Mouse (Mus musculus) heart, embryonic 12.5 days (tissue): ENCODE measurements around the gene Tbx15. TPM values are rescaled to one million over a fixed set of nuclear protein-coding genes. Genes with fewer than 3 reads are reported as not detected.

Source experiments
- ATAC-seq: fragments of 200-750 bp; cut with Nextera tagmentation; 2 replicates; pipeline ENCODE4 v1.8.0; 2017; ENCODE audit warnings: moderate TSS enrichment, moderate library complexity; ENCODE audit not compliant: insufficient number of reproducible peaks, low FRiP score
- H3K27ac ChIP-seq: fragments of 300-500 bp; sonication (generic); 2 replicates; pipeline ENCODE4 v1.5.1; 2016; ENCODE audit warnings: mild to moderate bottlenecking, moderate library complexity; ENCODE audit not compliant: poor library complexity, severe bottlenecking
- H3K27me3 ChIP-seq: fragments of 300-500 bp; sonication (generic); replicated peaks from 2 replicates; pipeline ENCODE4 v1.6.1; 2016; ENCODE audit warnings: mild to moderate bottlenecking, moderate library complexity
- H3K36me3 ChIP-seq: fragments of 300-500 bp; sonication (generic); 2 replicates; pipeline ENCODE4 v1.6.1; 2016; ENCODE audit warnings: mild to moderate bottlenecking, moderate library complexity
- H3K4me1 ChIP-seq: fragments of 300-500 bp; sonication (generic); replicated peaks from 2 replicates; pipeline ENCODE4 v1.6.1; 2016; ENCODE audit warnings: mild to moderate bottlenecking
- H3K4me2 ChIP-seq: fragments of 300-500 bp; sonication (generic); 2 replicates; pipeline ENCODE4 v1.6.1; 2016; ENCODE audit warnings: mild to moderate bottlenecking, moderate library complexity
- H3K4me3 ChIP-seq: fragments of 300-500 bp; sonication (generic); 2 replicates; pipeline ENCODE4 v1.5.1; 2016; ENCODE audit warnings: mild to moderate bottlenecking
- H3K9ac ChIP-seq: fragments of 300-500 bp; sonication (generic); 2 replicates; pipeline ENCODE4 v1.6.1; 2016; ENCODE audit warnings: mild to moderate bottlenecking, moderate library complexity
- H3K9me3 ChIP-seq: fragments of 300-500 bp; sonication (generic); replicated peaks from 2 replicates; pipeline ENCODE4 v1.6.1; 2016; ENCODE audit warnings: mild to moderate bottlenecking, moderate library complexity
- WGBS: fragments of 180-500 bp; shearing (Covaris S2); methylation state at CpG from one replicate; pipeline ENCODE4 v1.1.7; 2016; 5-methylcytosine and 5-hydroxymethylcytosine counted together
- polyA plus RNA-seq: library from polyadenylated mRNA; unstranded; fragments of >200 nt; fragmentation: Nextera tagmentation; extraction: Ambion mirVana; gene quantifications from 2 replicates; pipeline ENCODE4 v1.2.1, GENCODE M21; 2016

The Tbx15 gene
- polyA plus RNA-seq, 1 experiment from 2014 or later, result 0.11 TPM

GRCm38 (mm10) chr3:99238691-99239090 lies 1.5 kb upstream of the Tbx15 start:
- Histone ChIP-seq H3K9me3 (no peaks in the 10 kb centered on the region), H3K4me3 (no peak overlapping the region), H3K9ac (no peak overlapping the region), H3K27ac (no peak overlapping the region), H3K27me3 (peaks cover 84% of the 10 kb centered on the region), H3K4me2 (no peak overlapping the region), H3K36me3 (no peaks in the 10 kb centered on the region), H3K4me1 (peaks cover 24% of the 10 kb centered on the region)
- WGBS, result 9% methylated on average over 1 of the region's 1 CpGs
- ATAC-seq, result no peak

- Histone ChIP-seq H3K4me3 (no peak overlapping the region), H3K27me3 (peaks cover 89% of the 10 kb centered on the region), H3K9ac (no peak overlapping the region), H3K27ac (no peak overlapping the region), H3K4me1 (peaks cover 18% of the 10 kb centered on the region; the same call in 1 of the 2 replicates), H3K36me3 (no peaks in the 10 kb centered on the region), H3K9me3 (no peaks in the 10 kb centered on the region), H3K4me2 (no peak overlapping the region)
- ATAC-seq, result no peak
- 1% methylated on average over 20 of the region's 20 CpGs for WGBS
Measured at GRCm38 (mm10) chr3:99239301-99240045, 708 bp upstream of the Tbx15 start.

GRCm38 (mm10) chr3:99240811-99241738 lies 894 bp downstream of the Tbx15 start:
- Histone ChIP-seq H3K9me3 (no peaks in the 10 kb centered on the region), H3K4me3 (peak overlapping the region; percentile 38), H3K27ac (no peak overlapping the region), H3K36me3 (no peaks in the 10 kb centered on the region), H3K27me3 (peaks cover 90% of the 10 kb centered on the region), H3K4me2 (peak overlapping the region; percentile 59), H3K4me1 (peaks cover 11% of the 10 kb centered on the region; the same call in 1 of the 2 replicates), H3K9ac (no peak overlapping the region)
- WGBS, result under 1% methylated on average over 50 of the region's 50 CpGs
- ATAC-seq, result no peak

GRCm38 (mm10) chr3:99242481-99242880 lies 2.3 kb downstream of the Tbx15 start:
- no peak overlapping the region for H3K9ac ChIP-seq
- no peak overlapping the region for H3K27ac ChIP-seq
- no peak overlapping the region for H3K4me2 ChIP-seq

GRCm38 (mm10) chr3:99245341-99245740 lies 5.2 kb downstream of the Tbx15 start:
- no peak overlapping the region for H3K27ac ChIP-seq
- peaks cover 91% of the 10 kb centered on the region for H3K27me3 ChIP-seq
- no peaks in the 10 kb centered on the region for H3K9me3 ChIP-seq
- peaks cover 14% of the 10 kb centered on the region; the same call in 1 of the 2 replicates for H3K4me1 ChIP-seq
- no peak for ATAC-seq
- no peak overlapping the region for H3K4me2 ChIP-seq
- H3K9ac ChIP-seq, result no peak overlapping the region
- 22% methylated on average over 3 of the region's 3 CpGs for WGBS
- H3K36me3 ChIP-seq, result no peaks in the 10 kb centered on the region
- H3K4me3 ChIP-seq, result no peak overlapping the region

More at GRCm38 (mm10) chr3:99242481-99242880, 2.3 kb downstream of the Tbx15 start:
- Histone ChIP-seq H3K4me3 (no peak overlapping the region), H3K36me3 (no peaks in the 10 kb centered on the region), H3K27me3 (peaks cover 93% of the 10 kb centered on the region), H3K9me3 (no peaks in the 10 kb centered on the region), H3K4me1 (peaks cover 11% of the 10 kb centered on the region; the same call in 1 of the 2 replicates)
- 4% methylated on average over 8 of the region's 8 CpGs for WGBS
- ATAC-seq, result no peak

GRCm38 (mm10) chr3:99246629-99247028 lies 6.4 kb downstream of the Tbx15 start:
- Histone ChIP-seq H3K4me2 (no peak overlapping the region), H3K9ac (no peak overlapping the region), H3K27me3 (peaks cover 93% of the 10 kb centered on the region), H3K36me3 (no peaks in the 10 kb centered on the region), H3K9me3 (no peaks in the 10 kb centered on the region), H3K4me3 (no peak overlapping the region), H3K27ac (no peak overlapping the region), H3K4me1 (peaks cover 3% of the 10 kb centered on the region; the same call in 1 of the 2 replicates)
- ATAC-seq, result no peak
- 41% methylated on average over 3 of the region's 3 CpGs for WGBS

- H3K9me3 ChIP-seq, result no peaks in the 10 kb centered on the region
- no peak overlapping the region for H3K4me3 ChIP-seq
- no peaks in the 10 kb centered on the region for H3K36me3 ChIP-seq
- peaks cover 95% of the 10 kb centered on the region for H3K27me3 ChIP-seq
- WGBS, result 7% methylated on average over 4 of the region's 4 CpGs
- H3K27ac ChIP-seq, result no peak overlapping the region
- no peak overlapping the region for H3K4me2 ChIP-seq
- no peak overlapping the region for H3K9ac ChIP-seq
- ATAC-seq, result no peak
- peaks cover 3% of the 10 kb centered on the region; the same call in 1 of the 2 replicates for H3K4me1 ChIP-seq
Measured at GRCm38 (mm10) chr3:99247586-99247985, 7.4 kb downstream of the Tbx15 start.

GRCm38 (mm10) chr3:99247996-99248801 lies 8.0 kb downstream of the Tbx15 start:
- no peak for ATAC-seq
- H3K27ac ChIP-seq, result no peak overlapping the region
- peaks cover 94% of the 10 kb centered on the region for H3K27me3 ChIP-seq
- H3K4me2 ChIP-seq, result no peak overlapping the region
- 2% methylated on average over 28 of the region's 28 CpGs for WGBS
- no peak overlapping the region for H3K4me3 ChIP-seq
- no peaks in the 10 kb centered on the region for H3K9me3 ChIP-seq
- H3K36me3 ChIP-seq, result no peaks in the 10 kb centered on the region
- H3K4me1 ChIP-seq, result peaks cover 6% of the 10 kb centered on the region; the same call in 1 of the 2 replicates
- no peak overlapping the region for H3K9ac ChIP-seq

- peak overlapping the region; percentile 9; the same call in 1 of the 2 replicates for H3K4me3 ChIP-seq
- H3K4me1 ChIP-seq, result peaks cover 12% of the 10 kb centered on the region; the same call in 1 of the 2 replicates
- no peak for ATAC-seq
- H3K27me3 ChIP-seq, result peaks cover 91% of the 10 kb centered on the region
- no peak overlapping the region for H3K27ac ChIP-seq
- H3K9ac ChIP-seq, result no peak overlapping the region
- no peaks in the 10 kb centered on the region for H3K9me3 ChIP-seq
- WGBS, result 1% methylated on average over 25 of the region's 25 CpGs
- H3K4me2 ChIP-seq, result no peak overlapping the region
- no peaks in the 10 kb centered on the region for H3K36me3 ChIP-seq
Measured at GRCm38 (mm10) chr3:99248831-99249550, 8.8 kb downstream of the Tbx15 start.

- Histone ChIP-seq H3K4me2 (no peak overlapping the region), H3K9me3 (no peaks in the 10 kb centered on the region), H3K27me3 (peaks cover 90% of the 10 kb centered on the region), H3K4me3 (no peak overlapping the region), H3K4me1 (peaks cover 15% of the 10 kb centered on the region; the same call in 1 of the 2 replicates), H3K36me3 (no peaks in the 10 kb centered on the region), H3K27ac (no peak overlapping the region), H3K9ac (no peak overlapping the region)
- WGBS, result 2% methylated on average over 11 of the region's 11 CpGs
- ATAC-seq, result no peak
Measured at GRCm38 (mm10) chr3:99249551-99249870, 9.3 kb downstream of the Tbx15 start.
